9 mouse cellular contexts compared by ENCODE assay signal in the genomic region with DNA sequence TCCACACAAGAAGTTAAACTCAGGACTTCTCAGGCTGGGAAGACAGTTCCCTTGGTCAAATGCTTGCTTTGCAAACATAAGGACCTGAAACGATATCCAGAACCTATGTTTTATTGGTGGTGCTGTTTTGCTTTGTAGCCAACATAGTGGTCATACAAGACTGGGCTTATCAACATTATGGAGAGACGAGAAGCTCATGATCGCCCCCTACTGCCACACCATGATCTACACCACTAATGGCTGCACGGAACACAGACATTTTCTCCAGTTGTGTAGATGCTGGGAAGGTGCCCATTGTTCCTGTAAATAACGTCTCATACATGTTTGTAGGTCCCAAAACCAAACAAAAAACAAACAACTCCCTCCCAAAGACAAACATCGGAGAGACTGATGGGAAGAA. TPM values are rescaled to one million over a fixed set of nuclear protein-coding genes. Genes with fewer than 3 reads are reported as not detected.
DNase-seq lines count a peak whose midpoint lies in the region; ATAC-seq and TF ChIP-seq lines count a peak whose summit lies in the region.
"Had no signal": no experiment of that assay in that cellular context is flagged by ENCODE, and none has a peak within 500 bp of the region (broad histone marks: within the 10 kb centered on the region; RNA-seq: fewer than 3 reads in every experiment).

No protein-coding gene starts in this region.

- peak; percentile 47 for DNase-seq in kidney, adult 2 months
- peak; percentile 27 to 55 for DNase-seq in adrenal gland, postnatal 36 days
- DNase-seq in induced T-regulatory cell, adult 2 months (ENCODE audit: low read depth), result peak; percentile 47
- peak; percentile 35 for DNase-seq in thymus, postnatal 25 days
- no peak for DNase-seq in heart, adult 11 months
- no peak for DNase-seq in layer of hippocampus, adult 18-20 months (ENCODE audit: low spot score in 2 of 2)

- H3K27me3 ChIP-seq in kidney, adult 2 months (replicated peaks; ENCODE audit: control insufficient read depth, insufficient read depth, low read length), result no peaks in the 10 kb centered on the region
- H3K27me3 ChIP-seq in kidney, embryonic 15.5 days, result no peaks in the 10 kb centered on the region
- no peaks in the 10 kb centered on the region for H3K27me3 ChIP-seq in E14TG2a.4 (ENCODE audit: insufficient read depth, low read length)
- H3K27me3 ChIP-seq: embryonic facial prominence, embryonic 15.5 days had no signal

- no peak overlapping the region for H3K9ac ChIP-seq in kidney, embryonic 15.5 days
- H3K9ac ChIP-seq: embryonic facial prominence, embryonic 15.5 days had no signal

- H3K36me3 ChIP-seq in kidney, adult 2 months (ENCODE audit: control insufficient read depth, insufficient read depth, low read length), result no peaks in the 10 kb centered on the region
- no peaks in the 10 kb centered on the region for H3K36me3 ChIP-seq in kidney, embryonic 15.5 days
- no peaks in the 10 kb centered on the region for H3K36me3 ChIP-seq in E14TG2a.4 (ENCODE audit: insufficient read depth, low read length)
- H3K36me3 ChIP-seq: embryonic facial prominence, embryonic 15.5 days had no signal

- TF ChIP-seq CTCF in kidney, adult 2 months (conservative IDR thresholded peaks at IDR 0.05; ENCODE audit: insufficient read depth, insufficient read length, low read depth, low read length), result peak; percentile 56; the same call in 1 of the 2 replicates
- TF ChIP-seq CTCF in E14TG2a.4 (conservative IDR thresholded peaks at IDR 0.05; ENCODE audit: low read length), result peak; percentile 75

- H3K4me1 ChIP-seq in kidney, adult 2 months (ENCODE audit: control insufficient read depth, insufficient read depth, low read length), result no peaks in the 10 kb centered on the region
- no peaks in the 10 kb centered on the region for H3K4me1 ChIP-seq in kidney, embryonic 15.5 days
- H3K4me1 ChIP-seq in E14TG2a.4 (replicated peaks; ENCODE audit: low read depth, low read length), result no peaks in the 10 kb centered on the region
- H3K4me1 ChIP-seq: embryonic facial prominence, embryonic 15.5 days had no signal

- no peak overlapping the region for H3K4me2 ChIP-seq in kidney, embryonic 15.5 days
- H3K4me2 ChIP-seq: embryonic facial prominence, embryonic 15.5 days had no signal

- H3K9me3 ChIP-seq in kidney, embryonic 15.5 days (replicated peaks), result no peaks in the 10 kb centered on the region
- no peaks in the 10 kb centered on the region for H3K9me3 ChIP-seq in E14TG2a.4 (ENCODE audit: low read length)
- H3K9me3 ChIP-seq: embryonic facial prominence, embryonic 15.5 days had no signal

- no peak for TF ChIP-seq POLR2A in kidney, adult 2 months (IDR thresholded peaks at IDR 0.05; ENCODE audit: low read depth, low read length)

- no peak overlapping the region for H3K4me3 ChIP-seq in kidney, adult 2 months (ENCODE audit: insufficient read depth, low read depth, low read length)
- no peak overlapping the region for H3K4me3 ChIP-seq in kidney, embryonic 15.5 days (replicated peaks)
- no peak overlapping the region for H3K4me3 ChIP-seq in E14TG2a.4 (replicated peaks; ENCODE audit: low read length)
- H3K4me3 ChIP-seq: embryonic facial prominence, embryonic 15.5 days had no signal

- 60% methylated on average over 6 of the region's 6 CpGs for WGBS in kidney, adult 2 months
- 65% methylated on average over 6 of the region's 6 CpGs for WGBS in kidney, embryonic 15.5 days

- H3K27ac ChIP-seq in kidney, adult 2 months (ENCODE audit: insufficient read depth, low read depth, low read length), result no peak overlapping the region
- no peak overlapping the region for H3K27ac ChIP-seq in kidney, embryonic 15.5 days
- H3K27ac ChIP-seq: embryonic facial prominence, embryonic 15.5 days had no signal

- no peak for ATAC-seq in kidney, embryonic 15.5 days (replicated peaks; ENCODE audit: low FRiP score)

RNA-seq across cellular contexts. Expression of a gene that starts 23.0 kb away (rescaled TPM):
- polyA plus RNA-seq in kidney, adult 2 months (2012; rRNA removed), result 1.6 and 1.7 TPM in 2 replicates
- polyA plus RNA-seq in kidney, embryonic 15.5 days (2015; fragmentation: Nextera tagmentation; extraction: Ambion mirVana), result 0.53 and 0.57 TPM in 2 replicates
- 1 to 10 TPM in 1 of 2 experiments, under 1 TPM in 1; 0.63 to 1.3 TPM for total RNA-seq in adrenal gland, postnatal 36 days (2021)
- total RNA-seq in layer of hippocampus, adult 18-20 months (2021), result 100 to 1,000 TPM; 215 to 224 TPM

RNA-seq across cellular contexts. Expression of a gene that starts 52.2 kb away (rescaled TPM):
- polyA plus RNA-seq in kidney, adult 2 months (2012; rRNA removed), result 65.8 and 74.5 TPM in 2 replicates
- 52.0 and 55.4 TPM in 2 replicates for polyA plus RNA-seq in kidney, embryonic 15.5 days (2015; fragmentation: Nextera tagmentation; extraction: Ambion mirVana)
- total RNA-seq in adrenal gland, postnatal 36 days (2021), result 10 to 100 TPM; 43.9 to 47.2 TPM
- 100 to 1,000 TPM; 102 to 104 TPM for total RNA-seq in layer of hippocampus, adult 18-20 months (2021)

Comparison
In these comparisons a context has a peak if more than half of its experiments do, and no peak if none do; other contexts are left out.
1. DNase-seq: peak in kidney, adult 2 months (single experiment), adrenal gland, postnatal 36 days (2 of 2), induced T-regulatory cell, adult 2 months (single experiment) and thymus, postnatal 25 days (single experiment); none in heart, adult 11 months (single experiment) and layer of hippocampus, adult 18-20 months (0 of 2).
2. RNA of a gene that starts 23.0 kb away (total RNA-seq): 215 to 224 TPM in layer of hippocampus, adult 18-20 months; 0.63 to 1.3 TPM in adrenal gland, postnatal 36 days; every median in the first group is over 10 times any median in the second.